Mouse (Mus musculus): ENCODE results near the gene Hdac7.

Gene Hdac7

GRCm38 (mm10) chr15:97831242-97831986 lies 12.9 kb downstream of the Hdac7 start:
- peak; percentile 68 for DNase-seq (ENCODE audit: low read depth, low spot score)
- Histone ChIP-seq H3K36me3 (ENCODE audit: control insufficient read depth, insufficient read depth, low read length, poor library complexity, severe bottlenecking) (no peaks in the 10 kb centered on the region), H3K27me3 (ENCODE audit: control insufficient read depth, insufficient read depth, low read length, poor library complexity, severe bottlenecking) (no peaks in the 10 kb centered on the region)

- Histone ChIP-seq H3K36me3 (ENCODE audit: control insufficient read depth, insufficient read depth, low read length, poor library complexity, severe bottlenecking) (no peaks in the 10 kb centered on the region), H3K27me3 (ENCODE audit: control insufficient read depth, insufficient read depth, low read length, poor library complexity, severe bottlenecking) (no peaks in the 10 kb centered on the region)
- peak; percentile 30 for DNase-seq (ENCODE audit: low read depth, low spot score)
Measured at GRCm38 (mm10) chr15:97830788-97831241, 13.5 kb downstream of the Hdac7 start.

- Histone ChIP-seq H3K27me3 (ENCODE audit: control insufficient read depth, insufficient read depth, low read length, poor library complexity, severe bottlenecking) (no peaks in the 10 kb centered on the region), H3K36me3 (ENCODE audit: control insufficient read depth, insufficient read depth, low read length, poor library complexity, severe bottlenecking) (no peaks in the 10 kb centered on the region)
- DNase-seq (ENCODE audit: low read depth, low spot score), result no peak
Measured at GRCm38 (mm10) chr15:97830253-97830787, 14.0 kb downstream of the Hdac7 start.

- no peak for DNase-seq (ENCODE audit: low read depth, low spot score)
Measured at GRCm38 (mm10) chr15:97829432-97829831, 14.9 kb downstream of the Hdac7 start.

GRCm38 (mm10) chr15:97828901-97829338 lies 15.4 kb downstream of the Hdac7 start:
- no peaks in the 10 kb centered on the region for H3K36me3 ChIP-seq (ENCODE audit: control insufficient read depth, insufficient read depth, low read length, poor library complexity, severe bottlenecking)
- no peaks in the 10 kb centered on the region for H3K27me3 ChIP-seq (ENCODE audit: control insufficient read depth, insufficient read depth, low read length, poor library complexity, severe bottlenecking)
- DNase-seq (ENCODE audit: low read depth, low spot score), result no peak

More at GRCm38 (mm10) chr15:97829432-97829831, 14.9 kb downstream of the Hdac7 start:
- no peaks in the 10 kb centered on the region for H3K36me3 ChIP-seq (ENCODE audit: control insufficient read depth, insufficient read depth, low read length, poor library complexity, severe bottlenecking)
- H3K27me3 ChIP-seq (ENCODE audit: control insufficient read depth, insufficient read depth, low read length, poor library complexity, severe bottlenecking), result no peaks in the 10 kb centered on the region

GRCm38 (mm10) chr15:97828221-97828842 lies 16.0 kb downstream of the Hdac7 start:
- no peak for DNase-seq (ENCODE audit: low read depth, low spot score)
- Histone ChIP-seq H3K36me3 (ENCODE audit: control insufficient read depth, insufficient read depth, low read length, poor library complexity, severe bottlenecking) (no peaks in the 10 kb centered on the region), H3K27me3 (ENCODE audit: control insufficient read depth, insufficient read depth, low read length, poor library complexity, severe bottlenecking) (no peaks in the 10 kb centered on the region)

GRCm38 (mm10) chr15:97827401-97827800 lies 16.9 kb downstream of the Hdac7 start:
- Histone ChIP-seq H3K27me3 (ENCODE audit: control insufficient read depth, insufficient read depth, low read length, poor library complexity, severe bottlenecking) (no peaks in the 10 kb centered on the region), H3K36me3 (ENCODE audit: control insufficient read depth, insufficient read depth, low read length, poor library complexity, severe bottlenecking) (no peaks in the 10 kb centered on the region)
- DNase-seq (ENCODE audit: low read depth, low spot score), result no peak

GRCm38 (mm10) chr15:97826588-97827261 lies 17.6 kb downstream of the Hdac7 start:
- Histone ChIP-seq H3K36me3 (ENCODE audit: control insufficient read depth, insufficient read depth, low read length, poor library complexity, severe bottlenecking) (no peaks in the 10 kb centered on the region), H3K27me3 (ENCODE audit: control insufficient read depth, insufficient read depth, low read length, poor library complexity, severe bottlenecking) (no peaks in the 10 kb centered on the region)
- DNase-seq (ENCODE audit: low read depth, low spot score), result no peak

- no peaks in the 10 kb centered on the region for H3K36me3 ChIP-seq (ENCODE audit: control insufficient read depth, insufficient read depth, low read length, poor library complexity, severe bottlenecking)
- peak; percentile 44 for DNase-seq (ENCODE audit: low read depth, low spot score)
- no peaks in the 10 kb centered on the region for H3K27me3 ChIP-seq (ENCODE audit: control insufficient read depth, insufficient read depth, low read length, poor library complexity, severe bottlenecking)
Measured at GRCm38 (mm10) chr15:97825941-97826587, 18.2 kb downstream of the Hdac7 start.

- H3K27me3 ChIP-seq (ENCODE audit: control insufficient read depth, insufficient read depth, low read length, poor library complexity, severe bottlenecking), result no peaks in the 10 kb centered on the region
- DNase-seq (ENCODE audit: low read depth, low spot score), result peak; percentile 96
- H3K36me3 ChIP-seq (ENCODE audit: control insufficient read depth, insufficient read depth, low read length, poor library complexity, severe bottlenecking), result no peaks in the 10 kb centered on the region
Measured at GRCm38 (mm10) chr15:97825071-97825940, 19.0 kb downstream of the Hdac7 start.

DNA sequence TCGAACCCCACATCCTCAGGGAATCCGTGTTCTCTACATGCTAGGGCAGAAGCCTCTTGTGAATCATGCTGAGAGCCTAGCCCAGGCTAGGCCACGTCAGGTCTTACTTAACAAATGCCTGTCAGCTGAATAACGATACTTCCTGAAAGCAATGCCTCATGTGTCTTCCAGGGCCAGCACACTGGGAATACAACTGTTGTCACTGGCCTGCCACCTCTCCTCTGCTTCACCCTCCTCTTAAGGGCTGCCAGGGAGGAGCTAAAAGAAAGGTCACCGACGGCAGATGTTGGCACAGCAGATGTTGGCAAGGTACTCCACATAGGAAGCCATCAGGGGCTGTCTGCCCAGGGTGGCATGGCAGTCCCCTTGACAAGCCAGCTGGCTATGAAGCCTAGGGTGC lies 20.3 kb downstream of the Hdac7 start:
- H3K27me3 ChIP-seq (ENCODE audit: control insufficient read depth, insufficient read depth, low read length, poor library complexity, severe bottlenecking), result no peaks in the 10 kb centered on the region
- no peaks in the 10 kb centered on the region for H3K36me3 ChIP-seq (ENCODE audit: control insufficient read depth, insufficient read depth, low read length, poor library complexity, severe bottlenecking)
- DNase-seq (ENCODE audit: low read depth, low spot score), result no peak

DNA sequence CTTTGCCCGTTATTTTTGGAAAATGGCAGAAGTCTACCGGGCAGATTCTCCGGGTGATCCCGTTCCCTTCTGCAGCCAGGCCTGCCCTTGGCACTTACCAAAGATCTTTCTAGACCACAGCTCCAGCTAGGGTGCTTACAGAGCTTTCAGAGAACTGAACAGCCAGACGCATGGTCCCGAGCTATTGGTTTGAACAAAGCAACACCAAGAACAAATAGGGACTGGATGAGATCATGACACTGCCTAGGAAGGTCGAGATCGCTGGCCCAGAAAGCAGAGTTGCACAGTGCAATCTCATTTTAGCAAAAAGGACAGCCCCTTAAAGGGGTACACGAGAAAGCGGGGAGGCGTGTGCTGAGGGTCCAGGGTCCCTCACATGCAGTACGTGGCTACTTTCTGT lies 20.8 kb downstream of the Hdac7 start:
- H3K27me3 ChIP-seq (ENCODE audit: control insufficient read depth, insufficient read depth, low read length, poor library complexity, severe bottlenecking), result no peaks in the 10 kb centered on the region
- no peaks in the 10 kb centered on the region for H3K36me3 ChIP-seq (ENCODE audit: control insufficient read depth, insufficient read depth, low read length, poor library complexity, severe bottlenecking)
- no peak for DNase-seq (ENCODE audit: low read depth, low spot score)

GRCm38 (mm10) chr15:97822545-97823228 lies 21.6 kb downstream of the Hdac7 start:
- Histone ChIP-seq H3K27me3 (ENCODE audit: control insufficient read depth, insufficient read depth, low read length, poor library complexity, severe bottlenecking) (no peaks in the 10 kb centered on the region), H3K36me3 (ENCODE audit: control insufficient read depth, insufficient read depth, low read length, poor library complexity, severe bottlenecking) (no peaks in the 10 kb centered on the region)
- DNase-seq (ENCODE audit: low read depth, low spot score), result peak; percentile 18

Measured in splenic B cell, adult 2 months (primary cell).